Mouse (Mus musculus) erythroblast, adult 5-6 weeks (primary cell): ENCODE data around the gene AI464131. TPM values are rescaled to one million over a fixed set of nuclear protein-coding genes. Genes with fewer than 3 reads are reported as not detected.
A peak's percentile ranks its signal among the peaks of the same experiment; 100 is the strongest.

Experiments
- ATAC-seq: replicated peaks from 2 replicates; pipeline ENCODE4 v1.8.0; 2016; ENCODE audit warnings: moderate number of reproducible peaks, mild to moderate bottlenecking, moderate TSS enrichment, inconsistent platforms; ENCODE audit not compliant: poor library complexity, low FRiP score, severe bottlenecking
- total RNA-seq, 2 experiments: library from RNA; stranded (forward) in 1 of 2; stranded (reverse) in 1 of 2; fragments of 150-400 nt in 1 of 2; fragments of 200-764, 138-1000 nt in 1 of 2; gene quantifications; 2 replicates each; pipeline versions ENCODE4 v1.2.3 to v1.2.4; 2015 to 2017; ENCODE audit warnings: low replicate concordance in 2 of 2

Gene AI464131
- total RNA-seq (2015; ENCODE audit: low replicate concordance), result not detected in 2 replicates
- total RNA-seq (2017; ENCODE audit: low replicate concordance), result not detected in 2 replicates

GRCm38 (mm10) chr4:41502986-41503412, at the start of gene AI464131:
Gene AI464131 (minus strand): TSS chr4:41503076.
- ATAC-seq, result peak; percentile 61

- ATAC-seq, result no peak
These were observed 49.7 kb upstream of the AI464131 start for GRCm38 (mm10) chr4:41552529-41552928.

GRCm38 (mm10) chr4:41547086-41547485, 44.2 kb upstream of the AI464131 start:
- no peak for ATAC-seq

GRCm38 (mm10) chr4:41545985-41546384, 43.1 kb upstream of the AI464131 start:
- ATAC-seq, result no peak

- ATAC-seq, result no peak
These were observed 39.3 kb upstream of the AI464131 start for GRCm38 (mm10) chr4:41542136-41542535.

- ATAC-seq, result no peak
These were observed 32.0 kb upstream of the AI464131 start for GRCm38 (mm10) chr4:41534866-41535265.

- no peak for ATAC-seq
These were observed 29.5 kb upstream of the AI464131 start for GRCm38 (mm10) chr4:41532420-41532819.

- no peak for ATAC-seq
These were observed 25.1 kb upstream of the AI464131 start for GRCm38 (mm10) chr4:41527996-41528395.

- no peak for ATAC-seq
These were observed 24.2 kb upstream of the AI464131 start for GRCm38 (mm10) chr4:41527076-41527475.

- ATAC-seq, result no peak
These were observed 23.7 kb upstream of the AI464131 start for GRCm38 (mm10) chr4:41526553-41526952.

GRCm38 (mm10) chr4:41524829-41525228, 22.0 kb upstream of the AI464131 start:
- ATAC-seq, result no peak

- ATAC-seq, result no peak
These were observed 21.0 kb upstream of the AI464131 start for GRCm38 (mm10) chr4:41523839-41524238.

GRCm38 (mm10) chr4:41522788-41523187, 19.9 kb upstream of the AI464131 start:
- ATAC-seq, result no peak

GRCm38 (mm10) chr4:41522136-41522535, 19.3 kb upstream of the AI464131 start:
- no peak for ATAC-seq

GRCm38 (mm10) chr4:41520641-41521040, 17.8 kb upstream of the AI464131 start:
- no peak for ATAC-seq

- ATAC-seq, result no peak
These were observed 16.3 kb upstream of the AI464131 start for GRCm38 (mm10) chr4:41519195-41519594.

- no peak for ATAC-seq
These were observed 15.5 kb upstream of the AI464131 start for GRCm38 (mm10) chr4:41518349-41518748.

GRCm38 (mm10) chr4:41517233-41517632, 14.4 kb upstream of the AI464131 start, which contains the start of gene 1110017D15Rik:
Gene 1110017D15Rik (minus strand): TSS chr4:41517333.
- ATAC-seq, result no peak

- no peak for ATAC-seq
These were observed 10.8 kb upstream of the AI464131 start for GRCm38 (mm10) chr4:41513714-41514113.

- no peak for ATAC-seq
These were observed 10.4 kb upstream of the AI464131 start for GRCm38 (mm10) chr4:41513309-41513708.

GRCm38 (mm10) chr4:41507998-41508397, 5.1 kb upstream of the AI464131 start:
- no peak for ATAC-seq

GRCm38 (mm10) chr4:41507326-41507924, 4.5 kb upstream of the AI464131 start:
- ATAC-seq, result no peak
